Mouse (Mus musculus): ENCODE results near the gene Tnni3. TPM values are rescaled to one million over a fixed set of nuclear protein-coding genes. Genes with fewer than 3 reads are reported as not detected.
"Not testable (repeated sequence)": the region's sequence is repeated elsewhere in the genome, so short reads cannot be mapped to it uniquely, and the experiment has no call there.

Tnni3 gene
- polyA plus RNA-seq, 1 experiment from 2014 or later = 7.4 TPM

DNA sequence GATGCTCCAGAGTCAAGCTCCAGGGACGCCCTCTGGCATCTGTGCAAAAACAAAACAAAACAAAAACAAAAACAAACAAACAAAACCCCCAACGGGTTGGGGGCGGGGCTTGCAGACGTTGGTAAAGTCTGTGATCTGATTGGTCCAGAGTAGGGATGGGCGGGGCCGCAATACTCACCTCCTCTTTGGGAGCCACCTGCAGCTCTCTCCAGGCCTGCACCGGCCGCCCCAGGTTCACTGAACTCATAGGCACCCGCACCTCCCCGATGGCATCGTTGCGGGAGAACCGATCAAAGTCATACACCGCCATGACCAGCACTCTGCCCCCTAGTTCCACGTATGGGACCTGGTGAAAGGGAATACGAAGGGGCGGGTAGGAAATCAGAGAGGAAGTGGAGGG is 18.0 kb upstream of the Tnni3 start:
- Histone ChIP-seq H3K4me3 (replicated peaks; ENCODE audit: low read length) (no peak overlapping the region), H3K36me3 (ENCODE audit: control insufficient read depth, insufficient read depth, low read length) (no peaks in the 10 kb centered on the region), H3K9me3 (replicated peaks; ENCODE audit: control insufficient read depth, low read length) (no peaks in the 10 kb centered on the region), H3K9ac (ENCODE audit: low read length) (no peak overlapping the region), H3K4me1 (ENCODE audit: control insufficient read depth, insufficient read depth, low read length) (0 out of 2 replicates have a peak, but pooled peaks cover 7% of the 10 kb centered on the region), H3K27ac (ENCODE audit: low read length) (no peak overlapping the region), H3K27me3 (ENCODE audit: control insufficient read depth, insufficient read depth, low read length) (no peaks in the 10 kb centered on the region), H3K4me2 (ENCODE audit: low read depth, low read length) (no peak overlapping the region)
- no peak for ATAC-seq (ENCODE audit: insufficient read depth, low FRiP score)
- WGBS = 40% methylated on average over 17 of the region's 17 CpGs

DNA sequence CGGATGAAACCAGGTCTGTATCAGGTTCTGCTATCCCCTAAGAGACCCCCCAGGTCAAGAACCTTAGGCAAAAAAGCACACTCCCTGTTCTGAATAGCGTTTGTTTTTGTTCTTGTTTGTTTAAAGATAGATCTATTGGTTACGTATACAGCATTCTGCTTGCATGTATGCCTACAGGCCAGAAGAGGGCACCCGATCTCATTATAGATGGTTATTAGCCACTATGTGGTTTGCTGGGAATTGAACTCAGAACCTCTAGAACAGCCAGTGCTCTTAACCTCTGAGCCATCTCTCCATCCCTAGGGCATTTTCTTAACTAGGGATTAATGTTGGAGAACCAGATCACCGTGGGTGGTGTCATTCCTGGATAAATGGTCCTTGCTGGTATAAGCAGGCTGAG is 17.3 kb upstream of the Tnni3 start:
- H3K36me3 ChIP-seq (ENCODE audit: control insufficient read depth, insufficient read depth, low read length) = no peaks in the 10 kb centered on the region

GRCm38 (mm10) chr7:4539019-4539418 is 15.0 kb upstream of the Tnni3 start:
- Histone ChIP-seq H3K36me3 (ENCODE audit: control insufficient read depth, insufficient read depth, low read length) (no peaks in the 10 kb centered on the region), H3K9me3 (replicated peaks; ENCODE audit: control insufficient read depth, low read length) (no peaks in the 10 kb centered on the region), H3K4me3 (replicated peaks; ENCODE audit: low read length) (no peak overlapping the region), H3K4me1 (ENCODE audit: control insufficient read depth, insufficient read depth, low read length) (no peaks in the 10 kb centered on the region), H3K9ac (ENCODE audit: low read length) (no peak overlapping the region), H3K27ac (ENCODE audit: low read length) (no peak overlapping the region), H3K27me3 (ENCODE audit: control insufficient read depth, insufficient read depth, low read length) (no peaks in the 10 kb centered on the region), H3K4me2 (ENCODE audit: low read depth, low read length) (no peak overlapping the region)
- 77% methylated on average over 2 of the region's 2 CpGs for WGBS
- no peak for ATAC-seq (ENCODE audit: insufficient read depth, low FRiP score)

More for the DNA sequence above, 17.3 kb upstream of the Tnni3 start:
- Histone ChIP-seq H3K4me1 (ENCODE audit: control insufficient read depth, insufficient read depth, low read length) (no peaks in the 10 kb centered on the region), H3K27ac (ENCODE audit: low read length) (no peak overlapping the region), H3K4me2 (ENCODE audit: low read depth, low read length) (no peak overlapping the region), H3K4me3 (replicated peaks; ENCODE audit: low read length) (no peak overlapping the region), H3K27me3 (ENCODE audit: control insufficient read depth, insufficient read depth, low read length) (no peaks in the 10 kb centered on the region), H3K9me3 (replicated peaks; ENCODE audit: control insufficient read depth, low read length) (no peaks in the 10 kb centered on the region), H3K9ac (ENCODE audit: low read length) (no peak overlapping the region)
- ATAC-seq (ENCODE audit: insufficient read depth, low FRiP score) = no peak
- WGBS = 60% methylated on average over 5 of the region's 5 CpGs

DNA sequence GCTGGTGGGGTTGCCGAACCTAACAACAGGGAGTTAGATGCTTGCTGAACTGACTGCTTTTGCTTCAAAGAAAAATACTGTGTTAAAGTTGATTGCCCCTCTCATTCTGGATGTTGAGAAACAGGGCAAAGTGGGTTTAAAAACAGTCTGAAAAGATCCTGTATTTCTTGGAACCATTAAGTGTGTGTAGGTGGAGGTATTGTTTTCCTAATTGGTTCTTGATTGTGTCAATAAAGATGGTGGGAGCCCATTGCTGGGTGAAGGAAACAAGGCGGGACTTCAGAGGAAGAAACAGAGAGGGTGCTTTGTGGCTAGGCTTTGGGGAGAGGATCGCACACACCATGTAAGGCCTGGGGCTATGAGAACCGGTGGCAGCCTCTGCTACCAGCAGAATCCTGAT is 13.2 kb upstream of the Tnni3 start:
- no peak overlapping the region for H3K4me2 ChIP-seq (ENCODE audit: low read depth, low read length)
- H3K9me3 ChIP-seq (replicated peaks; ENCODE audit: control insufficient read depth, low read length) = no peaks in the 10 kb centered on the region
- 43% methylated on average over 4 of the region's 4 CpGs for WGBS
- H3K4me3 ChIP-seq (replicated peaks; ENCODE audit: low read length) = no peak overlapping the region
- H3K9ac ChIP-seq (ENCODE audit: low read length) = no peak overlapping the region
- no peaks in the 10 kb centered on the region for H3K27me3 ChIP-seq (ENCODE audit: control insufficient read depth, insufficient read depth, low read length)
- ATAC-seq (ENCODE audit: insufficient read depth, low FRiP score) = no peak
- H3K4me1 ChIP-seq (ENCODE audit: control insufficient read depth, insufficient read depth, low read length) = no peaks in the 10 kb centered on the region
- no peaks in the 10 kb centered on the region for H3K36me3 ChIP-seq (ENCODE audit: control insufficient read depth, insufficient read depth, low read length)
- no peak overlapping the region for H3K27ac ChIP-seq (ENCODE audit: low read length)

GRCm38 (mm10) chr7:4536369-4536768 is 12.3 kb upstream of the Tnni3 start:
- Histone ChIP-seq H3K4me3 (replicated peaks; ENCODE audit: low read length) (no peak overlapping the region), H3K27ac (ENCODE audit: low read length) (no peak overlapping the region), H3K9ac (ENCODE audit: low read length) (no peak overlapping the region), H3K36me3 (ENCODE audit: control insufficient read depth, insufficient read depth, low read length) (no peaks in the 10 kb centered on the region), H3K27me3 (ENCODE audit: control insufficient read depth, insufficient read depth, low read length) (no peaks in the 10 kb centered on the region), H3K4me1 (ENCODE audit: control insufficient read depth, insufficient read depth, low read length) (0 out of 2 replicates have a peak, but pooled peaks cover 4% of the 10 kb centered on the region), H3K4me2 (ENCODE audit: low read depth, low read length) (no peak overlapping the region), H3K9me3 (replicated peaks; ENCODE audit: control insufficient read depth, low read length) (no peaks in the 10 kb centered on the region)
- 87% methylated on average over 4 of the region's 4 CpGs for WGBS
- ATAC-seq (ENCODE audit: insufficient read depth, low FRiP score) = no peak

DNA sequence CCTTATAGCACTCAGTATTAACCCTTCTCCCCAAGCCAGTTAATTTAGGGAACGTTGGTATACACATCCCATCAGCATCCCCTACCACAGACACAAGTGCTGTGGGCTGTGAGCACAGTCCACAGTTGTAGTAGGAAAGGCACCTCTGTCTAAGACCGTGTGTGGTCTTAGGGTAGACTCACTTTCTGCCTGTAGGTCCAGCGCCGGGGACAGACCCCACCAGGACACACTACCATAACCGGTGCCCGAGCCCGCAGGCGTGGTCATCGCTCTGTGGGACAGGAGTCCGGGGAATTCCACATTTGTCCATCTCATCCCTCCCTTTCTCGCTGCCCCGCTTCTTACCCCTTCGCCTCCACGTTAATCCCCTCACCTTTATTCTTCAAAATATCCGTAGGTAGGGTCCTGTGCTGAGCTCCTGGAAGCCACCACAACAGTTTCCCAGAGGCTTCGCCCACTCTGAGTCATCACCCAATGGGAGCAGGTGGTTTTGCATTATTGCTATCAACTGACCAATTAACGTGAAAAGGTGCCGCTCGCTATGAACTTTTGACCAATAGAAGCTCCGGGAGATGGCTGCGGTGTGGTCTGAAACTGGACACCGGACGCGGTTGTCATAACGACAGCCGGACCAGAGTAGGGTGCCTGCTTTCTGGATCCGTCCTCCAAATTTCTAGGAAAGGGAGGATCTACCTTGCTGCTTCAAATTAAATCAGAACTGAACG is 8.1 kb upstream of the Tnni3 start, which contains the start of gene Dnaaf3:
TSS of gene Dnaaf3 (minus strand) at position 449 of the 725 bp plus-strand sequence.
- ATAC-seq (ENCODE audit: insufficient read depth, low FRiP score) = peak; percentile 95
- no peaks in the 10 kb centered on the region for H3K36me3 ChIP-seq (ENCODE audit: control insufficient read depth, insufficient read depth, low read length)
- H3K4me2 ChIP-seq (ENCODE audit: low read depth, low read length) = peak within 1 kb of the TSS; percentile 64
- H3K27me3 ChIP-seq (ENCODE audit: control insufficient read depth, insufficient read depth, low read length) = no peaks in the 10 kb centered on the region
- 4% methylated on average over 28 of the region's 28 CpGs for WGBS
- 0 out of 2 replicates have a peak, but pooled peaks cover 4% of the 10 kb centered on the region for H3K4me1 ChIP-seq (ENCODE audit: control insufficient read depth, insufficient read depth, low read length)
- no peaks in the 10 kb centered on the region for H3K9me3 ChIP-seq (replicated peaks; ENCODE audit: control insufficient read depth, low read length)
- no peak within 1 kb of the TSS for H3K27ac ChIP-seq (ENCODE audit: low read length)
- peak within 1 kb of the TSS; percentile 33; the same call in 1 of the 2 replicates for H3K9ac ChIP-seq (ENCODE audit: low read length)
- H3K4me3 ChIP-seq (replicated peaks; ENCODE audit: low read length) = peak within 1 kb of the TSS; percentile 41

DNA sequence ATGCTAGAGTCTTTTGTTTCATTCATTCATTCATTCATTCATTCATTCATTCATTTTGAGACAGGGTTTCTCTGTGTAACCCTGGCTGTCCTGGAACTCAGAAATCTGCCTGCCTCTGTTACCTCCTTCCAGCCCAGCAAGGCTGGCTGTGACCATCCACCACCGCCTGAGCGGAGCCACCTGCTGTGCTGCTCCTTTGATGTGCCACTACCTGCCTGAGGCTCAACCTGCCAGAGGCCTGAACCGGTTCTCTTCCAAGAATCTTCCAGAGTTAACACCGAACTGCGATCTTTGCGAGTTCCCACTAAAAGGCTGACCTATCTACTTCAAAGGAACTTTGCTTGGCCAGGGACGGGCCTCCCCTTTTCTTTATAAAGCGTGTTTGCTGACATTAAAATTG is 6.1 kb upstream of the Tnni3 start:
- not testable (repeated sequence) for H3K4me1 ChIP-seq (ENCODE audit: control insufficient read depth, insufficient read depth, low read length); H3K27me3 ChIP-seq (ENCODE audit: control insufficient read depth, insufficient read depth, low read length)
- WGBS = 33% methylated on average over 7 of the region's 8 CpGs

GRCm38 (mm10) chr7:4527302-4527689 is 3.3 kb upstream of the Tnni3 start:
- H3K4me1 ChIP-seq (ENCODE audit: control insufficient read depth, insufficient read depth, low read length) = peaks cover 8% of the 10 kb centered on the region; the same call in 1 of the 2 replicates
- peak overlapping the region; percentile 47 for H3K4me3 ChIP-seq (replicated peaks; ENCODE audit: low read length)
- ATAC-seq (ENCODE audit: insufficient read depth, low FRiP score) = no peak
- no peak overlapping the region for H3K27ac ChIP-seq (ENCODE audit: low read length)
- no peak overlapping the region for H3K9ac ChIP-seq (ENCODE audit: low read length)
- no peaks in the 10 kb centered on the region for H3K27me3 ChIP-seq (ENCODE audit: control insufficient read depth, insufficient read depth, low read length)
- no peaks in the 10 kb centered on the region for H3K9me3 ChIP-seq (replicated peaks; ENCODE audit: control insufficient read depth, low read length)
- no peaks in the 10 kb centered on the region for H3K36me3 ChIP-seq (ENCODE audit: control insufficient read depth, insufficient read depth, low read length)
- H3K4me2 ChIP-seq (ENCODE audit: low read depth, low read length) = peak overlapping the region; percentile 67; the same call in 1 of the 2 replicates
- WGBS = 52% methylated on average over 18 of the region's 18 CpGs

More for the DNA sequence above, 6.1 kb upstream of the Tnni3 start:
- not testable (repeated sequence) for H3K36me3 ChIP-seq (ENCODE audit: control insufficient read depth, insufficient read depth, low read length); H3K4me3 ChIP-seq (replicated peaks; ENCODE audit: low read length); H3K27ac ChIP-seq (ENCODE audit: low read length); H3K9me3 ChIP-seq (replicated peaks; ENCODE audit: control insufficient read depth, low read length); H3K9ac ChIP-seq (ENCODE audit: low read length); ATAC-seq (ENCODE audit: insufficient read depth, low FRiP score); H3K4me2 ChIP-seq (ENCODE audit: low read depth, low read length)

DNA sequence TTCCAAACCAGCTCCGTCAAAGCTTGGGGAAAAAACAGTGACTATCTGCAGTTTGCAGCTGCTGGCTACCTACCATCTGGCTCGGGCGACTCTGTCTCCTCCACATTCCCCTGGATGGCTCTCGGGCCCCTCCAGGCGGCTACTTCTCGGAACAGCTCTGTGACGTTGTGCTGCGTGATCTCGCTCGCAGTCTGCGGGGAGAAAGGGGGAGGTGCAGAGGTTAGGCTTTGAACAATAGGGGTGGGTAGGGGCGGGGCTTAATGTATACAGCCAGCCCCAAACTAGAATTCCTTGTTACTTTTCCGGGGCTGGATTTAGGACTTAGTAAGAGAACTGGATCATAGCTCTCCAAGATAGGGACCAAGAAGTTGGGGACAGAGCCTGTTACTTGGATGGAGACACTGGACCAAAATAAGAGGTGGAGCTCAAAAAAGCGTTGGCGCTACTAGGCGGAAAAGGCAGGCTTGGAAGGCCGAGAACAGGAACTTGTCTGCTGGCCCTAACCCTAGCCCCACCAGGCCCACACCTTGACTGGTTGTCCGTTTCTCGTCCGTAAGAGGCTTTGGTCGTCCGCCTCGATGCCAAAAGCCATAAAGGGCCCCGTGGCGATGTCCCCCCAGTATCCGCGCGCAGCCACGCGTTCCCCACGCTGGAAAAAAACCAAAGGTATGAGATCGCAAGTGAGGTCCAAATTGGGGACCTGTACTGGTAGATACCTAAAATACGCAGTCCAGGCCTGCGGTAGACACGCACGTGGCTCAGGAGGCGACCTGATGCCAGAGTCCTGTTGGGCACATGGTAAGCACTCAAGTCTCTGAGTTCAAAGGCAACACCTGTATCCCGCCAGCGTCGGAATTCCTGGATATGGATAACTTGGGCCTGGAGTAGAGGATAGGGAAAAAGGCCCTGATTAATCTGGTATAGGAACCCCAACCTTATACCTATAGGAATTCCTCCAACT is 2.6 kb upstream of the Tnni3 start:
- H3K27me3 ChIP-seq (ENCODE audit: control insufficient read depth, insufficient read depth, low read length) = no peaks in the 10 kb centered on the region
- H3K9me3 ChIP-seq (replicated peaks; ENCODE audit: control insufficient read depth, low read length) = no peaks in the 10 kb centered on the region
- ATAC-seq (ENCODE audit: insufficient read depth, low FRiP score) = peak; percentile 95
- WGBS = 21% methylated on average over 40 of the region's 40 CpGs
- no peaks in the 10 kb centered on the region for H3K36me3 ChIP-seq (ENCODE audit: control insufficient read depth, insufficient read depth, low read length)
- peaks cover 4% of the 10 kb centered on the region; the same call in 1 of the 2 replicates for H3K4me1 ChIP-seq (ENCODE audit: control insufficient read depth, insufficient read depth, low read length)
- H3K9ac ChIP-seq (ENCODE audit: low read length) = peak overlapping the region; percentile 74
- peak overlapping the region; percentile 47 for H3K4me3 ChIP-seq (replicated peaks; ENCODE audit: low read length)
- peak overlapping the region; percentile 67 for H3K4me2 ChIP-seq (ENCODE audit: low read depth, low read length)
- peak overlapping the region; percentile 49 for H3K27ac ChIP-seq (ENCODE audit: low read length)
